Mouse (Mus musculus): ENCODE measurements around the gene Artn. TPM values are rescaled to one million over a fixed set of nuclear protein-coding genes. Genes with fewer than 3 reads are reported as not detected.

Artn gene
- polyA plus RNA-seq, 2 experiments from 2014 or later = not detected

DNA sequence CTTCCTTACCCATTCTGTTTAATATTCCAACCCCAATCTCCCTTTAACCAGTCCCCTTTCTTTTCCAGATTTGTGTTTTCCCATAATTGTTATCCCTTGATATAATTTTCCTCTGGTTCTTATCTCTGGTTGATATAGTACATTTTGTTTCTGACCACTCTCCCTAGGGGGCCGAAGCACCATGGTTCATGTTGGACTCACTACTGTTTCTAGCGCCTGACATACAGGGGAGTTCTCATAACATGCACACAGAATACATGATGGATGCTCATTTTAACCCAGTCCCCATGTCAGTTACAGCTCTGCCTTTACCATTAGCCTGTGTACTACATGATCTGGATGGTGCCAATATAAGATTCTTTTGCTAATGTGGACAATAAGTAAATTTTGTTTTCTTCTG lies 41.6 kb downstream of the Artn start:
- ATAC-seq = no peak

DNA sequence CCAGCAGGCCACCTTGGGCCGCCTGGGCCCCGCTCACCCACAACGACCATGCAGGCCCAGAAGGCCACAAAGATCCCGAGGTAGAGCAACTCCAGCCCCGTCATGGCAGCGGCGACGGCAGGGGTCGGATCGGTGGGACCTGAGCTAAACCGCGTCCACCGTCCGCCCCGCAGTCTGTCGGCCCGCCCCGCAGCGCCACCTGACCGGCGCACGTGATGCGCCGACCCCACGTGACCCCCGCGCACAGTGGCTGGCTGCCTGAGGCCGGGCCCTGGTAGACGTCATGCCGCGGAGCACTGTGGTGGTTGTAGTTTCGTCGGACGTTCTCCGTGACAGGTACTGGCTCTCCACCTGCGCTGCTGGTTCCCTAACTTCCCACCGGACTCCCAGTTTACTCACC lies 42.4 kb downstream of the Artn start, which contains the start of gene Atp6v0b:
Atp6v0b (minus strand) TSS at position 201 of the 400 bp plus-strand sequence.
- peak; percentile 88 for ATAC-seq

DNA sequence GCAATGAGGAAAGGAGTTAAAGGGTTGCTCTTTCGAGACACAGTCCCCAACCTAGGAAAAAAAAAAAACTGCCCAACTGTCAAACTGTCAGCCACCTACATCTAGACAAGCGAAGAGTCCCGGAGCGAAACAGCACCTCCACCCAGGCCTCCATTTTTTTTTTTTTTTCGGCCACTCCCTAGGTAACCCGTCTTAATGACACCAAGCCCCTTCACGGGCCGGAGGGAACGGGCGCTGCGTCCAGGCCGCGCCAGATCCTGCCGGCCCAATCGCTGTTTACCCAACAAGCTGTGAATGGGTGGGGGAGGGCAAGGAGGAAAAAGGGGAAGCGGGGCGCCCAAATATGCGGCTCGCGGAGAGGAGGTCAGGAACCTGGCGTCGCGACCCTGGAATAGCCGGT lies 42.9 kb downstream of the Artn start:
- ATAC-seq = no peak

DNA sequence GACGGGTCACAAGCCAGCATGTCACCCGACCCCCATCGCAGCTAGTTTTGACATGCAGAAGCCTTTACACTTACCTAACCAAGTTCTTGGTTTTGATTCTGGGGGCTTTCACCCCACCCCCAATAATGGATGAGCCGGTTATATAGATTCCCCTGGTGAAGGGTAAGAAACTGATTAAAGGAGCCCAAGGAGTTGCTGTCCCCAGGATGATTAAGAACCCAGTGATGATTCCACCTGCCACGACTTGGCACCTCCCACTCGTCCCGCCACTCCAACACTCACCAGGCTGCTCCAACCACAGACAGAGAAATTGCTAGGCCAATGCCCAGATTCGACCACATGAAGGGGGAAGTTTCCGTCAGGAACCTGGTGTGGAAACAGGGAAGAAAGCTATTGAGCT lies 43.6 kb downstream of the Artn start:
- ATAC-seq = no peak

DNA sequence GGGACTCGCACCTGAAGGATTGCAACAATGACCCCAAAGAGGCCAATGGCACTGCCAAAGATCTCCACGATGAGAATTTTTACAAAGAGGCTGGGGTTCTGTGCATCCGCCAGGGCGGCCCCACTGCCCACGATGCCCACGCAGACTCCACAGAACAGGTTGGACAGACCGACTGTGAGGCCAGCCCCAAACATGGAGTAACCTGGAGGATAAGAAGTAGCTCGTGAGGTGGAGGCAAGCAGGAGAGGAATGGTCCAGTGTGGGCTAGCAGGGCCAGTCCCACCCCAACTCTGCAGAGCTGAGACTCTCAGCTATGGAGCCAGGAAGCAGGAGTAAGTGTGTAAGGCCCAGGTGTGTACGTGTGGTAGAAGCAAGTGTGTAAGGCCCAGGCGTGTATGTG lies 44.5 kb downstream of the Artn start:
- ATAC-seq = no peak

DNA sequence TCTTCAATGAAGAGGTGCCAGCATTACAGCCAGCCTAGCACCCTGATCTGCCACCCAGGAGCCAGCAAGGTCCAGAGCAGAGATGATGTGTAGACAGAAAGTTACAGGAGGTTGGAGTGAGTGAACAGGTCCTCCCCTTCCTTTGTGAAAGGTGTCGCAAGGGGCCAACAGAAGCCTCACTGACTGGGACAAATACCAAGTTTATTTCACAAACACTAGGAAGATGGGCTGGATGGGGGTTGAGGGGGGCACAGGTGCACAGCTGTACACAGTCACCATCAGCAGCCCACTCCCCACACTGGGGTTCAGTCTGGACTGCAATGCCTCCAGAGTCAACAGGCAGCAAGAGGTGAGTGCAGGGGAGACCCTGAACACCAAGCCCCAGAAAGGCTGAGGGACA lies 45.4 kb downstream of the Artn start:
- ATAC-seq = no peak

DNA sequence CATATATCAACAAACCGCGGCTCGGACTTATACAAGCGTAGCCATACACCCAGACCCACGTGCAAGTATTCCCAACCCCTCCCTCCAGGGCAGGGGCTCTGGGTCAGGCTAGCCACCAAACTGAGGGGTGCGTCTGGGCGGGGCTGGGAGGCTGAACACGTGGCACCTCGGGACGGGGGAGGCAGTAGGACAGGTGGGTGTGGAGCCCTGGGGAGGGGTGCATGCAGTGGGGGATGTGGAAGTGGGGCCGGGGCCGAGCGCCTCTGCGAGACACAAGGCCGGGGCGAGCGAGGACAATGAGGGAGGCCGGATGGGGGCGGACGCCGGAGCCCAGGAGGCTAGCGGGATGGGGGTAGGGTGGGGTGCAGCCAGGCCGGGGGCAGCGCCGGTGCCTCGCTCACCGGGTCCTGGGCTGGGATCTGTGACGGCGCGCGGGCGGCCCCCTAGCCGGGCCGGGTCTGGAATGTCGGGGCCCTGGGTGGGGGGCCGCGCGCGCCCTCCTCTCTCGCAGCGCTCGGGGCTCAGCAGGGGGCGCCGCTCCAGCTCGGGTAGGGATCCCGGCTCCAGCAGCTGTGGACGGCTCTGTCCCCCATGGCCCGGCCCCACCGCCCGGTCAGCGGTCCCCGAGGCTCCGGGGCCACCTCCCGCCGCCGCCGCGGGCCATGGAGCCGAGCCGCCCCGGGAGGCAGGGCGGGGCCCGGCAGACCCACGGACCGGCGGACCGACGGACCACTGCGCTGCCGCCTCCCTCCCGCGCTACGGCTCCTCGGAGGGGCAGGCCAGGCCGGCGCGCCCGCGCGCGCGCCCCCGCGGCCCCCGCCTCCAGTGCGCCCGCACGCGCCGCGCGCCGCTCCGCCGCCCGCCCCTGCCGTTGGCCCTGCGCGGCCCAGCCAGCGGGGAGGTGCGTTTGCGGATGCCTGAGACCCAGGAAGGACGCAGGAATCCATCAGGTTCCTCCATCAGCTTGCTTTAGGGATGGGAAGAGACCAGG lies 46.6 kb downstream of the Artn start, which contains the start of gene B4galt2:
B4galt2 (minus strand) TSS at position 787 of the 991 bp plus-strand sequence.
- no peak for ATAC-seq

DNA sequence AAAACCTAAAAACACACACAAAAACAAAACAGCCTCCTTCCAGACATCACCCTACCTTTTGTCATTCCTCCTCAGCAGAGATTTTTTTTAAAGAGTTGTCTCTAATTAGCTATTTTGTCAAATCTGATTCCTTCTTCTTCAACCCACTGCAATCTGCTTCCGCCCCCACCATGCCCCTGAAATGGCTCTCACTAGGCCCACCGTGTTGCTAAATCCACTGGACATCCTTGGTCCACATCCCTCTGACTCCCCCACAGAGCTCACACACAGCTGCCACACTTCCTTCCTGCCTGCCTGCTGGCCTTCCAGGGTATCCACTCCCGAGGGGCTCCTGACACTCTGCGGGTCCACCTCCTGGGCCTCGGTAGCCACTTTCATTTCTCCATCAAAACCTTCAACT lies 50.9 kb downstream of the Artn start:
- no peak for ATAC-seq

DNA sequence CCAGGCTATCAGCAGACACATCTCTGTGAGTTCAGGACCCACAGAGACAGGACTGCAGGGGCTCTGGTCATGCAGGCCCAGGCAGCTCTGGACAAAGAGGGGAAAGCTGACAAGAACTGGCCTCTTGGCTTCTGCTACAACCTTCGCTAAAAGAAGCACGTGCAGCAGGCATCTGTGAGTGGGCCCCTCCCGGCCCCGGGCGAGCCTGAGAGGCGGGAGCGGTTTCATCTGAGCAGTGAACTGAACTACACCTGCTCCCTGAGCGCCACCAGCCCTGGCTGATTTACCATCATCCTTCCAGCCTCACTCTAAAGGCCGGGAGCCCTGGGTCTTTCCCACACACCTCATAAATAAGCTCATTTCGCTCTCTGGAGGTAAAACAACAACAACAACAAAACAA lies 51.3 kb downstream of the Artn start:
- ATAC-seq = no peak

Other genes with a start within 250 kb of the Artn start
- gene Dmap1, start 247.5 kb downstream of the Artn start, polyA plus RNA-seq (2017; shearing (Covaris generic)) = 10 to 100 TPM; 21.4 to 24.9 TPM
- not detected for gene Gm12845, start 205.4 kb downstream of the Artn start, polyA plus RNA-seq (2017; shearing (Covaris generic))
- gene Klf17, start 164.1 kb downstream of the Artn start, polyA plus RNA-seq (2017; shearing (Covaris generic)) = not detected
- gene Slc6a9, start 95.3 kb downstream of the Artn start, polyA plus RNA-seq (2017; shearing (Covaris generic)) = under 1 TPM in 1 of 2 experiments, not detected in 1; 0.51 TPM
- gene Ccdc24, start 57.2 kb downstream of the Artn start, polyA plus RNA-seq (2017; shearing (Covaris generic)) = not detected
- not detected for gene B4galt2, start 46.3 kb downstream of the Artn start, polyA plus RNA-seq (2017; shearing (Covaris generic))
- gene Atp6v0b, start 42.4 kb downstream of the Artn start, polyA plus RNA-seq (2017; shearing (Covaris generic)) = 100 to 1,000 TPM in 1 of 2 experiments, 10 to 100 TPM in 1; 75.9 to 111 TPM
- 10 to 100 TPM; 21.1 to 25.4 TPM for gene Dph2, start 37.7 kb downstream of the Artn start, polyA plus RNA-seq (2017; shearing (Covaris generic))
- gene Ipo13, start 14.8 kb downstream of the Artn start, polyA plus RNA-seq (2017; shearing (Covaris generic)) = 10 to 100 TPM; 13.7 to 15.6 TPM
- gene St3gal3, start 205.2 kb upstream of the Artn start, polyA plus RNA-seq (2017; shearing (Covaris generic)) = under 1 TPM; 0.77 to 0.85 TPM